Mouse (Mus musculus) gastrocnemius, postnatal 25 days (tissue): ENCODE data around the gene Crocc. TPM values are rescaled to one million over a fixed set of nuclear protein-coding genes. Genes with fewer than 3 reads are reported as not detected.
A peak's percentile ranks its signal among the peaks of the same experiment; 100 is the strongest.

Experiments
- DNase-seq: peaks from one replicate; pipeline ENCODE4 v3.0.0; 2022
- long read RNA-seq, 2 experiments: library from polyadenylated mRNA; stranded (forward); transcript quantifications; one replicate each; pipeline ENCODE4 v2.0.0; 2021
- total RNA-seq, 2 experiments: library from RNA; stranded (reverse); gene quantifications; 1 replicate in 1 of 2; 2 replicates in 1 of 2; pipeline ENCODE4 v1.2.3; 2021

The Crocc gene
- total RNA-seq: 1 to 10 TPM; 1.8 to 2.4 TPM
- long read RNA-seq, experiment 1, partial matches to known transcripts: 1 of 1 reads
- long read RNA-seq, experiment 1, other reads (novel, unspliced or antisense): 0 of 1 reads
- long read RNA-seq, experiment 2, partial matches to known transcripts: 1 of 1 reads
- long read RNA-seq, experiment 2, other reads (novel, unspliced or antisense): 0 of 1 reads

DNA sequence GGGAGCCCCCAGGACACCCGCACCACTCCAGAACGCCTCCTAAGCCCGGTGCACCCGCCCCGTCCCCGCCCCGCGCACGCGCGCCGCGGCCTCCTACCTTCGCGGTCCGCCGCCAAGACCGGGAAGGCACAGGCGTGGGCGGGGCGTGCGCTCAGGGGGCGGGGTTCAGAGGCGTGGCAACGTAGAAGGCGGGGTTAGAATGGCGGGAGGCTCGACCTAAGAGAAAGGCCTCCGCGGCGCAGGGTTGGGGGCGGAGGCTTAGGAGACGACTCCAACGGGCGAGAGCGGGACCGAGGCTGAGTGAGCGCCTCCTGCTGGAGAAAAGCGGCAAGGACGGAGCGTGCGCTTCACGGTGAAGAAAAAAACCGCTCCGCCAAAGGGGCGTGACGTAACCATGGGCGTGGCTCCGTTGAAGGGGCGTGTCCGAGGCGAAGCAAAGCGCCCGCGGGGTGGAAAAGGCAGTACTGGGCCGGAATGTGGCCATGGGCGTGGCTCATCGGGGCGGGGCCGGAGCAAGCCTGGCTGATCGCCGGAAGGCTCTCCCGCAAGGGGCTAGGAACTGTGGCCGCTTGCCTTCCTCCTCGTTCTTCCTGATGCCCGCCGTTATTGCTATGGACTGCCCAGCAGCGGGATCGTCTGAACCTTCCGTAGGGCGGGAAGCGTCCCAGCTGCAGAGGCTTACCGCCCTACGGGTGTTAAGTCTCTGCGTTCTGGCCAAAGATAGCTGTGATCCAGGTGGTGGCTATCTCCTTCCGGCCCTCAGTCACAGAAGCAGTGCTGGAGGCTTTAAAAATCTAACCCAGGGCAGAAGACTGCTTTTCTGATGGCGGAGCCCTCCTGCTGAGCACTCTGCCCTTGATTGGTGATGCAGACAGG is at the start of gene Crocc:
Gene Crocc (minus strand): TSS at position 125 of the 876 bp plus-strand sequence.
- peak; percentile 99 for DNase-seq

DNA sequence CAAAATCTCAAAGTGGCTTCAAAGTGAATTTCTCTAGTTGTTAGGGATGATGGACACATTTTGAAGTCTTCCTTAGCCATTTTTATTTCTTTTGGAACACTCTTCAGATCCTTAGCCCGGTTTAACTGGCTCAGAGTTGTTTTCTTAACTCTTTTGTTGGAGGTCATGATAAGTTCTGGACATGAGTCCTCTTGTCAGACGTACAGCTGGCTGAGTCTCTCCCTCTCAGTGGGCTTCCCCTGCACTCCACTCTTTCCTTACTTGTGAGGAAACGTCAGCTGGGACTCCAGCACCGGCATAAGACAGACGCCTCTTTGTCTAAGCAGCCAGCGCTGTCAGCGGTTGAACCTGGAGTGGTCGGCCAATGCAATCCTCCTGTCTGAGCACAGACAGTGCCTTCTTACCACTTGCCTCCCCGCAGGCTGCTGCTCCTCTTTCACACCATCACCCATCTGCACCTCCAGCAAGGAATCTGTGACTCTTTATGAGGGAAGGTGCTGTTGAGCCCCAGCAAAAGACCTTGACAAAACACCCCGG is 47.9 kb upstream of the Crocc start:
- DNase-seq: no peak

DNA sequence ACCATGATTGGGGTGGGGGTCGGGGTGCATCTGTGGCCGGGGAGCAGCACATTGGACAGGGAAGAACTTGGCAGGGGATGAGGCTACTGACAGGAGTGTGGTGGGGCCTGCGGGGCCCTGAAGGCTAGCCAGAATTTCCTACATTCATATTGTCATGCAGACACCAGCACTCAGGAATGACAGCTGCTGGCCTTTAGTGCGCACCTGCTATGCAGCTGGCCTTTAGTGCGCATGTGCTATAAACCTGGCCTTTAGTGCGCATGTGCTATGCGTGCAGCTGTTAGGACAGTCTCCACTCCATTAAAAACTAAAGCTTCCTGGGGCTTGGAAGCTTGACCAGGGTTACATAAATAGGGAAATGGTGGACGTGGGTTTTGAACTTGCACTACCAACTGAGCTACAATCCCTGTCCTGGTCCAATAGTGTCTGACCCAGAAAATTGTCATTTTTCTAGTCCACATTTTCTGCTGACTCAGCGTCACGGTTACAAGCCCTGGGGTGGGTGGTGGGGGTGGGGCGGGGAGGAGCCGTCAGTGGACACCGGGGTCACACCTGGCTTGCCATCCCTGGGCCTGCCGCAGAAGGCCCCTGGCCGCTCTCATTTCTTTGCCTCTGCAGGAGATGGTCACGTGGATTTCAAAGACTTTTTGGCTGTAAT is 46.3 kb upstream of the Crocc start:
- DNase-seq: no peak

DNA sequence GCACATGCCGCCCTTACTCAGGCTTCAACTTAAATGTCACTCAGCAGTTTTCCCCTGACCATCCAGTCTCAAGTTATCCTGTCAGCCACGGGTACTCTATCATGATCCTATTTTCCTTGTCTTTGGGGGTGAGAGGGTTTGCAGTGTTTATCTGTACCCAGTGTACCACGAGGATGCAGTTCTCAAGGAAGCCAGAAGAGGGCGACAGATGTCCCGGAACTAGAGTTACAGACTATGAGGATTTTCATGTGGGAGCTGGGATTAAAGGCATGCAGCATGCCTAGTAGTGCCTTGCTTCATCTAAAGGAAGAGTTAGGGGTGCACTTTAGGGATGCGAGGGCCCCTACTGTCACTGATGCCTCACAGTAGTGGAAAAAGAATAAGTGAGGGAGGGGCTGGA is 41.5 kb upstream of the Crocc start:
- no peak for DNase-seq

DNA sequence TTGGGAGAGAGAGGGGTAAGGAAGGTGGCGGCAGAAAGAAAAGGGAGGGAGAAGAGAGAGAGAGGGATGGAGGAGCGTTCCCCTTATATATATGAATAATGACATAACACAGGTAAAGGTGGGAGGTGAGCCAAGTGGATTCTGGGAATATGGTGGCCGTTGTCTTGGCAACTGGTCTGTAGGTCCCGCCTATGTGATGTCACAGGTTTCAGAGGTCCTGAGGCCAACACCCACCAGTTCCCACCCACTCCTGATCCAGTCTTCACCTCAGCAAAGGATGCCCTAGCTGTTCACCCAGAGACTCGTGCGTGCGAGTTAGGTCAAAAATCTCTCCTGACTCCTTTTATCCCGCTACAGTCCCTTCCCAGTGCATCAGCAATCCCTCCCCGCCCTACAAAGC is 40.9 kb upstream of the Crocc start:
- no peak for DNase-seq

DNA sequence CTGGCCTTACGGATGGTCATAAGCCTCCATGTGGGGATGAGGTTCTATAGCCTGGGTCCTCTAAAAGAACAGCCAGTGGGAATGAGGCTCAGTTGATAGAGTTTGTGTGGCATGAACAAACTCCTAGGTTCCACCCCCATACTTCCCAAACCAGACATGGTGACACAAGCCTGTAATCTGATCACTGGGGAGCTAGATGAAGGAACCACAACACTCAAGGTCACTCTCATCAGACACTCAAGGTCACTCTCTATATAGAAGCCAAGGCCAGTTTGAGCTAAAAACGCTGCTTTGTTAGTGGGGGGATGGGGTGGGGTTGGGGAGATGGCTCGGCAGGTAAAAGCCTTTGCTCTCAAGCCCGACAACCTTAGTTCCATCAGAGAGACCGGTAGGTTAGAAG is 39.6 kb upstream of the Crocc start:
- DNase-seq: no peak

DNA sequence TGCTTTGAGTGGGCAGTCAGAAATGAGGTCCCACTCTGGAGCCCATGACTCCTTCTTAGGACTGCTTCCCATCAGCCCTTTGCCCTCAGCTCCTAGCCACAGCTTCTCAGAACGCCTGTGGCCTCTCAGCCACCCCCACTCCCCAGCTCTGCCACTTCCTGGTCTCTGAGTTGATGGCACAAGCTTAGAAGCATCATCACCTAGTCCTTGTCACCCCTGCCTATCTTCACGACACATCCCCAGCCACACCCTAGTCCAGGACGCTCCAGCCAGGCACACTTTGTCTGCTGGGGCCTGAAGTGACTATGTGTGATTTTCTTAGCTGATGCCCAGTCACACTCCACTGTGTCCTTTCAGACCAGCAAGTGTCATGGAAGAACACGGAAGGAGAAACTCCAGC is 38.6 kb upstream of the Crocc start:
- no peak for DNase-seq

DNA sequence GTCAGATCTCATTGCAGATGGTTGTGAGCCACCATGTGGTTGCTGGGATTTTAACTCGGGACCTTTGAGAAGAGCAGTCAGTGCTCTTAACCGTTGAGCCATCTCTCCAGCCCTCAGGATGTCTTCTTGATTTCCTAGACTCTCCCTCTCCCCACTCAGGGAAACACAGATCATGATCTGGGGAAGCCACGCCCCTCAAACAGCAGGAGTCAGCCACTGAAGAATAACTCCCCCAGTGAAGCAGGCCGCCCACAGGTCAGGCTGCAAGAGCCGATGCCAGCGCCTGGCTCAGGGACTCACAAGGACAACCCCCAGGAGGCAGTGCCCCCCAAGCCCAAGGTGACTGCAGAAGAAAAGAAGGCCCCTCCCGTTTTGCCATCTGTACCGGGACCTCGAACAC is 36.4 kb upstream of the Crocc start:
- no peak for DNase-seq

DNA sequence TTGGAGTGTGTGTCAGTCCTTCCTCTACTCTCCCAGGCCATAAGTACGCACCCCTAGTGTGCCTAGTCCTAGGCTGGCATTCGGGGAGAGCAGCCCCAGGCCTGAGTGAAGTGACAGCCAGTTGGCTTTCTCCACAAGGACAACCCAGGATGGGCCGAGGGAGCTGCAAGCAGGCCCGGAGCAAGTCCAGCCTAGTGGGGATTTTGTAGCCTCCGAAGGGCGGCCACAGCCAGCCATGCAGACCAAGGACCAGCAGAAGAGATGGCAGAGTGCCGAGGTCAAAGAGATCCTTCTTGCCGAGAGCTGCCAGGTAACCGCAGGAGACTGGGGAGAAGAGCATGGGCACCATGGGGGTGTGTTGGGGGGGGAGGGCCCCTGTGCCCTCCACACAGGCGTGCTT is 34.7 kb upstream of the Crocc start:
- no peak for DNase-seq

DNA sequence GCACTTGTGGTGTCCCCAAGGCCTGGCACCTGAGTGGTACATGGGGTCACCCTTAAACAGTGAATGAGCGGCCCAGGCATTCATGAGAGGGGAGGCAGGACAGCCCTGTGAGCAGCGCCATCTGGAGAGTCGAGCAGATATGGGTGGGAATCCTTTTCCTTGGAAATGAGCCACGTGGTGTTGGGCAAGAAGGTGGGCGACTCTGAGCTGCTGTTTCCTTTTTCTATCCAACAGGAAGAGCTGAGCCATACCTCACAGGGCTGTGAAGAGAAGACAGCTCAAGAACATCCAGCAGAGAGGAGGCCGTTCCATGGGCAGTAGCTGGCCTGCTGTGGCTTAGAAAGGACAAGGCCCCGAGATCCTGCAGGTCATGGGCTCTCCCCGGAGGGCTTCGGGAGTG is 28.4 kb upstream of the Crocc start:
- DNase-seq: no peak

DNA sequence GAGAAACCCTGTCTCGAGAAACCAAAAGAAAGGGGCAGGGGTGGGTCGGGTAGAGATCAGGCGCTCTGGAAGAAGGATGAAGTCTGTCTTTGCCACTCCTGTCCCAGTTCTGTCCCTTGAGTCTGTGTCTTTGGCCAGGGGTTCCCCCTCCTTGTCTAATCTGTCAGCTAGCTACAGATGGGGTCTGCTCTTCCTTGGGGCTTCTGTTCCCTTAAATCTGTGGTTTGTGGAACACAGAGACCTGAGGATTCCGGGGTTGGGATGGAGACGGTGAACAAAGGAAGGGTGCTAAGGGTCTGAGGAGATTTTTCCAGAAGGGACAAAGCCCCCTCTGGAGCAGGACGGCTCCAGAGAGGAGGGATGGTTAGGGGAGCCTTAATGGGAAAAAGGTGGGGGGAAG is 27.7 kb upstream of the Crocc start, which contains the start of gene Spata21:
Gene Spata21 (plus strand): TSS at position 301 of the 400 bp plus-strand sequence.
- no peak for DNase-seq

DNA sequence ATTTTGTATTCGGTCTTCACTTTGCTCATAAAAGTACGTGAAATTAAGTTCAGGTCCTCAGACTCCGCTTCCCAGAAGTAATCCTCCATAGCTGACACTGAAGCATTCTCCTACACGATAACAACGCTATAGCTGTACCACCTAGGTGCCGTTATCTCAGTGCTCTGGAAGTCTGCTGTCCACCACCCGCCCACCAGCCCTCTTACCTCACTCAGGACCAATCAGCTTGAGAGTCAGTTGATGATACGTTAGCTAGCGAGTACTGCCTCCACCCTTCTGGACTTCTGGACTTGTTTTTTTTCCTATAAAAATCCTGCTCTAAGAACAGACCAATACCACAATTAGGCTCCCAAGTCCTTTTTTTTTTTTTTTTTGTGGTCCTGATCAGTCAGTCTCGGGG is 26.5 kb upstream of the Crocc start:
- no peak for DNase-seq

DNA sequence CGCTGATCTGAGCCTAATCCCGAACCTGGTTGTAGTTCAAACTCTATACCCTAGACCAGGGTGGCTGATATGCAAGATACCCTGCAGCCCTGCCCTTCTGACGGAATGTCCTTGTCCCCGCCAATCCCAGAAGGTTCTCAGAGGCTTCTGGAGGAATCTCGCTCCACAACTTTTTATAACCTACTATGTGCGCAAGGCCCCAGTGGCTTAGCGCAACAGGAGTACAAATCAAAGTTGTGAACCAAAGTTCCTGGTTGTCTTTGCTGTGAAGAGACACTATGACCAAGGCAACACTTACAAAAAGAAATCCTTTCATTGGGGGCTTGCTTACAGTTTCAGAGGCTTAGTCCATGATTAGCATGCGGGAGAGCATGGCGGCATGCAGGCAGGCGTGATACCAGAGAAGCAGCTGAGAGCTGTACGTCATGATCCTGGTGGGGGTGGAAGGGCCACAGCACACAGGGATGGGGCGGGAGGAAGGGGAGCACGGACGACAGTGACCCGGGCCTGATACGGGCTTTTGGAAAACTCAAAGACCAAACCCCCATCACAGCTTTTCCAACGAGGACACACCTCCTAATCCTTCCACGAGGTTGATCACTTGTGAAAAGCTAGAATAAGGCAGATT is 18.3 kb upstream of the Crocc start:
- no peak for DNase-seq

DNA sequence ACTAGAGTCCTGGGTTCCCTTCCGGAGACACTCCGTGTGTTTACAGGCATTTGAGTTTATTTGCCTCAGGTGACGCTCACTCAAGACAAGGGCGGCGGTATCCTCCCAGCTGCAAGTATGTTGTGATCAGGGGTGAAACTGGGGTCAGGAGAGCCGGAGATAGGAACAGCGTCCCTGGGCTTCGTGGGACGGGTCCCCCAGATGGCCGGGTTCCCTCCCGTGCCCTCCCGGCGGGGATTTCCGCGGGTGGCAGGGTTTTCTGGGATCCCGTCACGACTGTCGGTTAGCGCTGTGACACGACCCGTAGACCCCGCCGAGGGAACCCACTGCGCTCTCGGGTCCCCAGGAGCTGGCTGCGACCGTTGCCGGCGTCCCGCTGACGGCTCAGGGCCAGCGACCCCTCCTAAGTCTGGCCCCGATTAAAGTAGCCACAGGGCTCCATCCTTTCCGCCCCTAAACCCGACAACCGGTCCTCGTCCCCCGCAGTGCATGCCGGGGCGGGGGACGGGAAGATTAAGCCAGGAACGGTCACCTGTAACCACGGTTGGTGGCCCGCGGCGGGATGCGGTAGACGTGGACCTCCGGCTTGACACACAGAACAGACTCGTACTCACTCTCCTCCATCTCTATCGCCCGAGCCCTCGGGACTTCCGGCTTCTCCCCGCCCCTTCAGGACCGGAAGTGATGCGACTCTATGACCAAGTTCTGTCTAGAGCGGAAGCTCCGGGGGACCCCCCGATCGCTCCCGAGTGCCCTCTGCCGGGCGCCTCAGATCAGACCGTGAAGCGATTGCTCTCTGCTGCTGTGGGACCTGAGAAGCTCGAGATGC is 17.5 kb upstream of the Crocc start, which contains the start of gene Necap2:
Gene Necap2 (minus strand): TSS at position 677 of the 829 bp plus-strand sequence.
- DNase-seq: peak; percentile 91

DNA sequence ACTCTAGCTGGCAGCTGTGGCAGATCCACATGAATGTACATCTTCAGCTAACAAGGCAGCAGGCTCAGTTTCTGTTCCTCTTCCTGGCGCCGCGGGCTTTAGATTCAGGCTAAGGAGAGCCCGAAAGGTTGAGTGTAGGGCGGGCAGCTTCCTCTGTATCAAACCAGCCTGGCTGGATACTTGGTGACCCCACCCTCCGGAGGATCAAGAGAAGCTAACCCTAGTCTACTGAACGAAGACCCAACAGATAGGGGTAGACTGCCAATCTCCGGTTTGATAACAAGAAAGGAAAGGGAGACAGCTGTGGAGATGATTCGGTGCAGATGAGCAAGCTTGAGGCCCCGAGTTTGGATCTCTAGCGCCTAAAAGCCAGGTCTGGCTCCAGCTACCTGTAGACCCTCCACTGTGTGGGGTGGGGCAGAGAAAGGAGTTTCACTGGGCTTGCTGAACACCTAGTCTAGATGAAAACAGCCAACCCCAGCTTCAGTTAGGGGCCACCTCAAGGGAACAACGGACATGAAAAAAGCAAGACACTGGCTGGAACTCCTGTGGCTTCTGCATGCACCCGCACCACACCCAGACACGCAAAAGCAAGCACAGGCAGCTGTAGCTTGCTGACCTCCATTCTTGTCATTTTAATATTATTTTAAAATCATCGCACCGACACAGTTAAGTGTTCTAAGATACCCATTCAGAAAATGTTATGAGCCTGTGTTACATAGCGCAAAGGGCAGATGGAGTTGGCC is 16.6 kb upstream of the Crocc start:
- DNase-seq: no peak

DNA sequence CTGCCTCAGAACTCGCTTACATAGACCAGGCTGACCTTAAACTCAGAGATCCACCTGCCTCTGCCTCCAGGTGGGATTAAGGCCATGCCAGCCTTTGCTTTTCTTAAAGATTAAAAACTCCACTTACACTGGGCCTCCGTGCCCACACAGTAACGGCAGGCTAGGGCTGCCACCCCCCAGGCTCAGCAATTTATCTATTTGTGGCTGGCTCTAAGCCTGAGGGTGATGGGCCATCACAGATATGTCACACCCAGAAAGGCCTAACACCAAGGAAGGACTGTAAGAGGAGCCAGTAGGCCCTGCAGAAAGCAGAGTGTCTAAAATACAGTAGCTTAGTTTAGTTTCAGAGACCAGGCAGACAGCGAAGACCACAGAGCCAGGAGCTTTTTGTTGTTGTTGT is 13.8 kb upstream of the Crocc start:
- peak; percentile 6 for DNase-seq

DNA sequence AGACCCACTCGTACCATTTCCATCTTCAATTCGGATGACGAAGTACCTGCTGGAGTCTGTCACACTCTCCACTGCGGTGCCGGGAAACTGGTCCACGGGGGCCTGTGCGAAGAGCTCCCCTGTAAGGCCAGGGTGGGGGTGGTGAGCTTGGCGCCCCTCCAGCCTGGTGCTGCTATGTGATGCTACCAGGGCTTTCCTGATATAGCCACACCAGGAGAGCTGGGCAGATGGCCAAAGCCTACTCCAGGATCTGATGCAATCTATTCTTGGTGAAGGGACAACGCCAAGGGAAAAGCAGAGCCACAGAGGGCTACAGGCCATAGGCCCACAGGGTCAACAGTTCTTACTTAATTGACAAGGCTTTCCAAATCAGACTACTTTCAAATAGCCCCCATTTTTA is 13.3 kb upstream of the Crocc start:
- peak; percentile 74 for DNase-seq

DNA sequence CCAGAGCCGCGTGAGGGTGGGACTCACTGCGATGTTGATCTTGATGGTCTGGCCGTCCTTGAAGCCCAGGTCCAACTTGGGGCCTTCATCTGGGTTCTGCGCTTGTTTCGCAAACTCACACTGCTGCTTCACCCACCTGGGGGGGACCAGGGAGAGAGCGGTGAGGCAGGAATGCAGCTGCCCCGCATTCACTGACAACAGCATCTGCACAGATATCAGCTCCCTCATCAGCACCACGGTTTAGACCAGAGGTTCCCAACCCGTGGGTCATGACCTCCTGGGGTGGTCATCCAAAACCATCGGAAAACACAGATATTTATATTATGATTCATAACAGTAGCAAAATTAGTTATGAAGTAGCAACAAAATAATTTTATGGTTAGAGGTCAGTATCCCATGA is 12.2 kb upstream of the Crocc start:
- no peak for DNase-seq

DNA sequence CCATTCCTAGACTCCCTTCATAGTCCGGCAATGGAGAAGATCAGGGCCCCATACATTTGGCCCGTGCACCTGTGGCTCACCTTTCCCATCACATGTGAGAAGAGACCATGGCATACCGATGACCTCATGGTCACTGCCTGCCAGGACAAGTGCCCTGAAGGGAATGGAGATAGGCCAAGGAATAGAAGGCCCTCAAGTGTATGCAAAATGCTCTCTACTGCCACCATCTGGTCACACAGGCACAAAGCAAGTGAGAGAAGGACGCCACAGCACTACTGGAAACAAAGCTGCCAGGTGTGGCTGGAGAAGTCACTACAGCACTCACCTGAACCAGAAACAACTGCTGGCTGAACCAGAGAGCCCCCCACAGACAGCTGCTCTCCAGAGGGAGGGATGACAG is 9.4 kb upstream of the Crocc start:
- peak; percentile 34 for DNase-seq

DNA sequence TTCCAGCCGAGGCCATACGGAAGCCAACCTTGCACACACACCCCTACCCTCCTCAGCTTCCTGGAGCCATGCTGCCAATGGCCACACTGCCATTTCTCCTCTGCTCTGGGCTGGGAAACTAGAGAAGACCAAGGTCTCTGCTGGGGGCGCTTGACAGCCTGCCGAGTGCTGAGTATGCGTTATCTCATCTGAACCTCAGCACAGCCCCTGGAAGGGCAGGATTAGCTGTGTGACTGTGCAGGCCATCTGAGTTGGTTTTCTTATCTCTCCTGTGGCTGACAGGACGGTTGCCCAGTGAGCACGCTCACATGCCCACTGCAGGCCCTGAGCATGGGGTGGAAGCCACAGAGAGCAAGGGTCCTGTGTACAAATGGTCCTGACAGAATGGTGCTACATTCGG is 8.3 kb upstream of the Crocc start:
- DNase-seq: no peak
